Mouse (Mus musculus): Measurements from ENCODE around the gene Sgcd. TPM values are rescaled to one million over a fixed set of nuclear protein-coding genes. Genes with fewer than 3 reads are reported as not detected.
"Not testable (repeated sequence)": the region's sequence is repeated elsewhere in the genome, so short reads cannot be mapped to it uniquely, and the experiment has no call there.

The Sgcd gene
- polyA plus RNA-seq, 1 experiment from 2014 or later, result 6.5 TPM

GRCm38 (mm10) chr11:47574635-47575034 lies 414.1 kb downstream of the Sgcd start:
- no peak overlapping the region for H3K27ac ChIP-seq
- no peaks in the 10 kb centered on the region for H3K27me3 ChIP-seq (replicated peaks)
- no peaks in the 10 kb centered on the region for H3K9me3 ChIP-seq
- H3K4me3 ChIP-seq, result no peak overlapping the region
- H3K9ac ChIP-seq, result no peak overlapping the region
- 60% methylated on average over 4 of the region's 4 CpGs for WGBS
- no peak overlapping the region for H3K4me2 ChIP-seq
- H3K36me3 ChIP-seq (replicated peaks), result no peaks in the 10 kb centered on the region
- H3K4me1 ChIP-seq, result no peaks in the 10 kb centered on the region
- no peak for ATAC-seq (replicated peaks)

GRCm38 (mm10) chr11:47568488-47568887 lies 420.3 kb downstream of the Sgcd start:
- Histone ChIP-seq H3K4me1 (no peaks in the 10 kb centered on the region), H3K36me3 (replicated peaks) (no peaks in the 10 kb centered on the region), H3K9me3 (no peaks in the 10 kb centered on the region), H3K27ac (no peak overlapping the region), H3K27me3 (replicated peaks) (no peaks in the 10 kb centered on the region), H3K9ac (no peak overlapping the region), H3K4me2 (no peak overlapping the region), H3K4me3 (no peak overlapping the region)
- no peak for ATAC-seq (replicated peaks)
- 95% methylated on average over 1 of the region's 1 CpGs for WGBS

GRCm38 (mm10) chr11:47566156-47566555 lies 422.6 kb downstream of the Sgcd start:
- H3K36me3 ChIP-seq (replicated peaks), result no peaks in the 10 kb centered on the region
- H3K4me3 ChIP-seq, result no peak overlapping the region
- WGBS, result 73% methylated on average over 3 of the region's 3 CpGs
- H3K27ac ChIP-seq, result no peak overlapping the region
- no peak overlapping the region for H3K9ac ChIP-seq
- H3K4me2 ChIP-seq, result no peak overlapping the region
- no peaks in the 10 kb centered on the region for H3K27me3 ChIP-seq (replicated peaks)
- ATAC-seq (replicated peaks), result no peak
- H3K4me1 ChIP-seq, result no peaks in the 10 kb centered on the region
- H3K9me3 ChIP-seq, result no peaks in the 10 kb centered on the region

GRCm38 (mm10) chr11:47524845-47525244 lies 463.9 kb downstream of the Sgcd start:
- Histone ChIP-seq H3K4me3 (no peak overlapping the region), H3K36me3 (replicated peaks) (no peaks in the 10 kb centered on the region), H3K27ac (no peak overlapping the region), H3K4me2 (no peak overlapping the region), H3K9me3 (no peaks in the 10 kb centered on the region), H3K9ac (no peak overlapping the region), H3K27me3 (replicated peaks) (no peaks in the 10 kb centered on the region), H3K4me1 (no peaks in the 10 kb centered on the region)
- ATAC-seq (replicated peaks), result no peak
- WGBS, result 7% methylated on average over 1 of the region's 1 CpGs

- Histone ChIP-seq H3K27me3 (replicated peaks) (no peaks in the 10 kb centered on the region), H3K4me1 (no peaks in the 10 kb centered on the region), H3K9ac (no peak overlapping the region), H3K27ac (no peak overlapping the region), H3K9me3 (no peaks in the 10 kb centered on the region), H3K4me2 (no peak overlapping the region), H3K36me3 (replicated peaks) (no peaks in the 10 kb centered on the region), H3K4me3 (no peak overlapping the region)
- WGBS, result 67% methylated on average over 6 of the region's 6 CpGs
- ATAC-seq (replicated peaks), result no peak
Observed at GRCm38 (mm10) chr11:47508047-47508446, 480.7 kb downstream of the Sgcd start.

GRCm38 (mm10) chr11:47503236-47503635 lies 485.5 kb downstream of the Sgcd start:
- not testable (repeated sequence) for H3K9ac ChIP-seq; H3K36me3 ChIP-seq (replicated peaks); H3K4me1 ChIP-seq; H3K4me2 ChIP-seq; H3K4me3 ChIP-seq; H3K27me3 ChIP-seq (replicated peaks); H3K27ac ChIP-seq; H3K9me3 ChIP-seq; ATAC-seq (replicated peaks)

GRCm38 (mm10) chr11:47473493-47474230 lies 515.1 kb downstream of the Sgcd start:
- H3K9ac ChIP-seq, result no peak overlapping the region
- no peaks in the 10 kb centered on the region for H3K36me3 ChIP-seq (replicated peaks)
- no peaks in the 10 kb centered on the region for H3K27me3 ChIP-seq (replicated peaks)
- H3K9me3 ChIP-seq, result no peaks in the 10 kb centered on the region
- H3K4me3 ChIP-seq, result no peak overlapping the region
- WGBS, result 52% methylated on average over 1 of the region's 1 CpGs
- H3K27ac ChIP-seq, result no peak overlapping the region
- no peaks in the 10 kb centered on the region for H3K4me1 ChIP-seq
- no peak for ATAC-seq (replicated peaks)
- no peak overlapping the region for H3K4me2 ChIP-seq

GRCm38 (mm10) chr11:47460700-47461099 lies 528.1 kb downstream of the Sgcd start:
- H3K27me3 ChIP-seq (replicated peaks); H3K9me3 ChIP-seq; H3K9ac ChIP-seq; H3K4me3 ChIP-seq; ATAC-seq (replicated peaks); H3K4me2 ChIP-seq; H3K36me3 ChIP-seq (replicated peaks); H3K27ac ChIP-seq; H3K4me1 ChIP-seq: not testable (repeated sequence)

GRCm38 (mm10) chr11:47460149-47460548 lies 528.6 kb downstream of the Sgcd start:
- Histone ChIP-seq H3K4me1 (no peaks in the 10 kb centered on the region), H3K9ac (no peak overlapping the region), H3K27ac (no peak overlapping the region), H3K27me3 (replicated peaks) (no peaks in the 10 kb centered on the region), H3K4me3 (no peak overlapping the region), H3K36me3 (replicated peaks) (no peaks in the 10 kb centered on the region), H3K4me2 (no peak overlapping the region), H3K9me3 (no peaks in the 10 kb centered on the region)
- 80% methylated on average over 2 of the region's 2 CpGs for whole genome bisulfite sequencing
- no peak for ATAC-seq (replicated peaks)

- Histone ChIP-seq H3K9ac (no peak overlapping the region), H3K27me3 (replicated peaks) (no peaks in the 10 kb centered on the region), H3K9me3 (no peaks in the 10 kb centered on the region), H3K4me2 (no peak overlapping the region), H3K27ac (no peak overlapping the region), H3K4me3 (no peak overlapping the region), H3K4me1 (no peaks in the 10 kb centered on the region), H3K36me3 (replicated peaks) (no peaks in the 10 kb centered on the region)
- no peak; the same call in 1 of the 2 replicates for ATAC-seq (replicated peaks)
- WGBS, result 34% methylated on average over 3 of the region's 3 CpGs
Observed at GRCm38 (mm10) chr11:47459214-47459613, 529.6 kb downstream of the Sgcd start.

GRCm38 (mm10) chr11:47447790-47448189 lies 541.0 kb downstream of the Sgcd start:
- H3K4me3 ChIP-seq, result no peak overlapping the region
- no peak overlapping the region for H3K4me2 ChIP-seq
- 56% methylated on average over 2 of the region's 2 CpGs for WGBS
- H3K4me1 ChIP-seq, result no peaks in the 10 kb centered on the region
- ATAC-seq (replicated peaks), result no peak
- H3K9me3 ChIP-seq, result no peaks in the 10 kb centered on the region
- no peaks in the 10 kb centered on the region for H3K36me3 ChIP-seq (replicated peaks)
- H3K9ac ChIP-seq, result no peak overlapping the region
- no peak overlapping the region for H3K27ac ChIP-seq
- no peaks in the 10 kb centered on the region for H3K27me3 ChIP-seq (replicated peaks)

- Histone ChIP-seq H3K9ac (no peak overlapping the region), H3K4me1 (no peaks in the 10 kb centered on the region), H3K27me3 (replicated peaks) (no peaks in the 10 kb centered on the region), H3K9me3 (no peaks in the 10 kb centered on the region), H3K36me3 (replicated peaks) (no peaks in the 10 kb centered on the region), H3K27ac (no peak overlapping the region), H3K4me2 (no peak overlapping the region), H3K4me3 (no peak overlapping the region)
- ATAC-seq (replicated peaks), result no peak
- 90% methylated on average over 3 of the region's 3 CpGs for WGBS
Observed at GRCm38 (mm10) chr11:47446337-47446736, 542.4 kb downstream of the Sgcd start.

GRCm38 (mm10) chr11:47445683-47446082 lies 543.1 kb downstream of the Sgcd start:
- H3K9ac ChIP-seq, result no peak overlapping the region
- no peaks in the 10 kb centered on the region for H3K27me3 ChIP-seq (replicated peaks)
- no peaks in the 10 kb centered on the region for H3K9me3 ChIP-seq
- H3K36me3 ChIP-seq (replicated peaks), result no peaks in the 10 kb centered on the region
- H3K4me2 ChIP-seq, result no peak overlapping the region
- H3K4me1 ChIP-seq, result no peaks in the 10 kb centered on the region
- no peak overlapping the region for H3K27ac ChIP-seq
- no peak overlapping the region for H3K4me3 ChIP-seq
- WGBS, result 75% methylated on average over 2 of the region's 2 CpGs
- no peak for ATAC-seq (replicated peaks)
